Mouse (Mus musculus): ENCODE results near the gene Tcaim. TPM values are rescaled to one million over a fixed set of nuclear protein-coding genes. Genes with fewer than 3 reads are reported as not detected.
"Not testable (repeated sequence)": the region's sequence is repeated elsewhere in the genome, so short reads cannot be mapped to it uniquely, and the experiment has no call there.

Gene Tcaim
- polyA plus RNA-seq, 1 experiment from 2014 or later = 6.5 TPM

DNA sequence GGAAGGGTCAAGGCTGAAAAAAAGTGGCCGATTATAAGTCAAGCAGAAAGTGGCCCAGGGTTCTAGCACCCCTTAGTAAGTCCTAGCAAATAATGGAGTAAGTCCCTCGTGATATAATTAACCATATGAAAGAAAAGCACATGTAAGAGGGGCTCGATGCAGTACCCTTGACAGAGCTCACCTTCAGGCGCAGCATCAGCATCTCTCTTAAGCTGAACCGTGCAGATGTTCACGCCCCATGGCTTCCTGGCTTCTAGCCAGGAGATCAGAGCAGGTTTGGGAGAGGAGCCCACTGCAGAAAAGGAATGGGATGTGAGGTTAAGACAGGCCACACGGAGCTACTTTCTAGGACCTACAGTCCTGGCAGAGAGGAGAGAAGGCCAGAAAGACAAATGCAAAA lies 49.2 kb downstream of the Tcaim start:
- WGBS = 93% methylated on average over 7 of the region's 7 CpGs
- Histone ChIP-seq H3K36me3 (peaks cover 95% of the 10 kb centered on the region), H3K27me3 (no peaks in the 10 kb centered on the region), H3K9ac (replicated peaks) (no peak overlapping the region), H3K4me2 (no peak overlapping the region), H3K4me3 (replicated peaks) (no peak overlapping the region), H3K27ac (no peak overlapping the region), H3K4me1 (replicated peaks) (no peaks in the 10 kb centered on the region), H3K9me3 (peaks cover 8% of the 10 kb centered on the region; the same call in 1 of the 2 replicates)
- no peak for ATAC-seq (ENCODE audit: insufficient number of reproducible peaks, insufficient read depth, low FRiP score, low TSS enrichment, low read depth)

DNA sequence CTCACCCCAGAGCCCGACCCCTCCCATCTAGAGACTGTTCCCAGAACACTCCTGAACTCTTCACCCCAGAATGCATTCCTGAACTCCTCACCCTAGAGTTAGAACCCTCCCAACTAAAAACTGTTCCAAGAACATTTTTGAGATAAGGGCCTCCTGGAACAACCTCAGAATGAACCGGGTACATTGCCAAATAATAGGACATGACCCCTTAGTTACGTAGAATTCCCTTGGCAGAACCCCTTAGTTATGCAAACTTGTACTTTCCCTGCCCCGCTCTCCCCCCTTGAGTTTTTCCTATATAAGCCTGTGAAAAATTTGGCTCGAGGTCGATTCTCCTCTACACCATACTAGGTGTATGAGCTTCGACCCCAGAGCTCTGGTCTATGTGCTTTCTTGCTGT lies 49.8 kb downstream of the Tcaim start:
- WGBS = 96% methylated on average over 3 of the region's 7 CpGs

DNA sequence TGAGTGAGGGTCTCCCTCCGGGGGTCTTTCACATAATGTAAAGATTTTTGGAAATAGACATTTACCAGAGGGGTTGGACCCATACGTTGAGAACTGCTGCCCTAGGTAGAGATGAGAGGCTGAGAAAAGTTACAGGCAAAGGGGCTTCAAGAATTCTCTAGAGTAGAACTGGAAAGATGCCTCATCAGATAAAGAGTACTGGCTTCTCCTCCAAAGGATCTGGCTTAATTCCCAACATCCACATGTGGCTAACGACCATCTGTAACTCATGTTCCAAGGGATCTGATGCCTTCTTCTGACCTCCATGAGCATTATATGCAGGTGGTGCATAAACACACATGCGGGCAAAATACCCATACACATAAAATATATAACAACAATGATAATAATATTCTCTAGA lies 50.3 kb downstream of the Tcaim start:
- Histone ChIP-seq H3K4me3 (replicated peaks) (no peak overlapping the region), H3K9ac (replicated peaks) (no peak overlapping the region), H3K36me3 (peaks cover 95% of the 10 kb centered on the region), H3K9me3 (peaks cover 16% of the 10 kb centered on the region), H3K27ac (no peak overlapping the region), H3K4me2 (no peak overlapping the region), H3K4me1 (replicated peaks) (no peaks in the 10 kb centered on the region), H3K27me3 (no peaks in the 10 kb centered on the region)
- over 99% methylated on average over 4 of the region's 4 CpGs for WGBS
- no peak for ATAC-seq (ENCODE audit: insufficient number of reproducible peaks, insufficient read depth, low FRiP score, low TSS enrichment, low read depth)

More for the DNA sequence above, 49.8 kb downstream of the Tcaim start:
- not testable (repeated sequence) for H3K4me1 ChIP-seq (replicated peaks); H3K4me3 ChIP-seq (replicated peaks); ATAC-seq (ENCODE audit: insufficient number of reproducible peaks, insufficient read depth, low FRiP score, low TSS enrichment, low read depth); H3K9ac ChIP-seq (replicated peaks); H3K4me2 ChIP-seq; H3K27me3 ChIP-seq; H3K27ac ChIP-seq
- Histone ChIP-seq H3K9me3 (peaks cover 12% of the 10 kb centered on the region; the same call in 1 of the 2 replicates), H3K36me3 (peaks cover 95% of the 10 kb centered on the region)

DNA sequence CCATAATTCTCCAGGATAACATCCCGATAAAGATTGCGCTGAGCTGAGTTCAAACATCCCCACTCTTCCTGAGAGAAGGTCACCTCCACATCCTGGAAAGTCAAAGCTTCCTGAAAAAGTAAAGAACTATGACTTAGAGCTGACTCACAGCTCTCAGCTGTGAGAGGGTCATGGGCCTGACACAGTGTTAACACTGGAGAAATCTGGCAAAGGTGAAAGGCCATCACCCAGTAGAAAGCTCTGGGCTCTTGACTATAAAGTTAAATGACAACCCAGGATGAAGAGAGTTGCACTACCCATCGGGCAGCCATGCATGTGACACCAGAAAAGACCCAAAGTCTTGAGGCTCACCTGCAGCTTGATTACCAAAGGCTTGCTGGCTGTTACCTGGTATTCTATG lies 51.4 kb downstream of the Tcaim start:
- Histone ChIP-seq H3K27me3 (no peaks in the 10 kb centered on the region), H3K9me3 (peaks cover 25% of the 10 kb centered on the region), H3K4me2 (no peak overlapping the region), H3K4me3 (replicated peaks) (no peak overlapping the region), H3K4me1 (replicated peaks) (no peaks in the 10 kb centered on the region), H3K9ac (replicated peaks) (no peak overlapping the region), H3K27ac (no peak overlapping the region), H3K36me3 (peaks cover 95% of the 10 kb centered on the region)
- no peak for ATAC-seq (ENCODE audit: insufficient number of reproducible peaks, insufficient read depth, low FRiP score, low TSS enrichment, low read depth)
- WGBS = 98% methylated on average over 3 of the region's 3 CpGs

DNA sequence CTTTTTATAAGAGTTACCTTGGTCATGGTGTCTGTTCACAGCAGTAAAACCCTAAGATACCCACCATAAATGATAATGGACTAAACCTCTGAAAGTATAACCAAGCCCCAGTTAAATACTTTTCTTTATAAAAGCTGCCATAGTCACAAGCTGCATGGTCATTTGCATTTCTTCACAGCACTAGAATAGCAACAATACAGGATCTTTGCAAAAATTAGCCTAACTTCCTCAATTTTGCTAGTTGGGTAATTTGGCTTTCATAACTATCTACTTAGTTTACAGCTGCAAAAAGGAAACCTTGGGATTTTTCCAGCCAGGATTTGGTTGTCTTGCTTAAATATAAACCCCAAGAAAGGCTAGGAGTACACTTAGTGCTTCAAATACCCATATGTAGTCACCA lies 55.4 kb downstream of the Tcaim start:
- Histone ChIP-seq H3K4me3 (replicated peaks) (no peak overlapping the region), H3K36me3 (peaks cover 69% of the 10 kb centered on the region), H3K9me3 (peaks cover 28% of the 10 kb centered on the region), H3K27ac (no peak overlapping the region), H3K9ac (replicated peaks) (no peak overlapping the region), H3K27me3 (no peaks in the 10 kb centered on the region), H3K4me2 (no peak overlapping the region), H3K4me1 (replicated peaks) (peaks cover 7% of the 10 kb centered on the region; the same call in 1 of the 2 replicates)
- no peak for ATAC-seq (ENCODE audit: insufficient number of reproducible peaks, insufficient read depth, low FRiP score, low TSS enrichment, low read depth)

DNA sequence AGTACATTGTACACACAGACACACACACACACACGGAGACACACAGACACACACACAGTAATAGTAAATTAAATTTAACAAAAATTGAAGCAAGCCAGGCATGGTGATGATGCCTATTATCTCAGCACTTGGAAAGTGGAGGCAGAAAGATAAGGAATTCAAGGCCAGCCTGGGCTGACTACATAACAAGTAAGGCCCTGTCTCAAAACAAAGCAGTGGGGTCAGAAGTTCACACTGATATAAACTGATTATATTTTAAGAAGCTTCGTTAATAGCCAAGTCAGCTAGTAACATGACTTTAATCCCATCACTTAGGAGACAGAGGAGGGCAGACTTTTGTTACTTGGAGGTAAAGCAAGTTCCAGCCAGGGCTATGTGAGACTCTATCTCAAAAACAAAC lies 58.4 kb downstream of the Tcaim start:
- 97% methylated on average over 2 of the region's 2 CpGs for WGBS
- Histone ChIP-seq H3K9me3 (peaks cover 40% of the 10 kb centered on the region), H3K4me3 (replicated peaks) (no peak overlapping the region), H3K9ac (replicated peaks) (no peak overlapping the region), H3K4me1 (replicated peaks) (peaks cover 7% of the 10 kb centered on the region; the same call in 1 of the 2 replicates), H3K4me2 (peak overlapping the region; percentile 68; the same call in 1 of the 2 replicates), H3K36me3 (peaks cover 41% of the 10 kb centered on the region), H3K27me3 (no peaks in the 10 kb centered on the region), H3K27ac (no peak overlapping the region)
- ATAC-seq (ENCODE audit: insufficient number of reproducible peaks, insufficient read depth, low FRiP score, low TSS enrichment, low read depth) = no peak

DNA sequence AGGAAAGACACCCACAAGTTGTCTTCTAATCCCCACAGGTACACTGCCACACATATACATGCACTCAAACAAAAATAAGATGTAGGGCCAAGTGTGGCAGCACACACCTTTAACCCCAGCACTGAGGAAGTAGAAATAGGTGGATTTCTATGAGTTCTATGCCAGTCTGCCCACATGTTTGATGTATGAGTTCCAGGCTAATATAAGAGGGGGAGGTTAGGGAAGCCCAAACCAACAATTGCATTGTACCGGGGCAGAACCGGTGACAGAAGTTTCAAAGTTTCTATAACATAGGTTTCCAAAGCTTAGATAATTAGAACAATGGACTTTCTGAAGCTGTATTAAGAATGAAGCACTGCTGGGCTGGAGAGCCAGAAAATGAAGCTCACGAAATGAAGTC lies 59.5 kb downstream of the Tcaim start:
- H3K27ac ChIP-seq = no peak overlapping the region
- peak overlapping the region; percentile 78 for H3K4me3 ChIP-seq (replicated peaks)
- peaks cover 30% of the 10 kb centered on the region for H3K36me3 ChIP-seq
- H3K9me3 ChIP-seq = peaks cover 31% of the 10 kb centered on the region
- peak overlapping the region; percentile 93 for H3K9ac ChIP-seq (replicated peaks)
- H3K4me1 ChIP-seq (replicated peaks) = peaks cover 7% of the 10 kb centered on the region; the same call in 1 of the 2 replicates
- no peak for ATAC-seq (ENCODE audit: insufficient number of reproducible peaks, insufficient read depth, low FRiP score, low TSS enrichment, low read depth)
- WGBS = 63% methylated on average over 3 of the region's 3 CpGs
- peak overlapping the region; percentile 68 for H3K4me2 ChIP-seq
- H3K27me3 ChIP-seq = no peaks in the 10 kb centered on the region

DNA sequence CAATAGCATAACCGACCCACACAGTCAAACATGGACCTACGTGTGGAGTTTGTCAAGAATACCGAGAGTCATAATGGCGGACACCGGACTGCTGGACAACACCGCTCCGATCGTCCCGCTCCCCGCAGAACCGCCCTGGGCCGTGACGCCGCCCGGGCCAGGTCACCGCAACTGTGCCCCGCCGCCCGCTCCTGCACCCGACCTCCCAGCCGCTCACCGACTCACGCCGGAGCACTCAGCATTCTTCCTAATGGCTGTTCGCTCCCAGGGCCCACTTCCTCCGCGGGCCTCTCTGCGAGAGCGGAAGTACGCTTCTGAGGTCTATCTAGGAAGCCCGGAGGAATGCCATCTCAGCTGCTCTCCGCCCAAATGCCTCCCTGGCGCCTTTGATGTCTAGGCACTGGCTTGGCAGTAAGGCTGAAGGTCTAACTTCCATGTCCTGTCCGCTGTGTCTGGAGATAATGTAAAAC lies 60.4 kb downstream of the Tcaim start, which contains the start of gene Zfp445:
TSS of gene Zfp445 (minus strand) at position 310 of the 470 bp plus-strand sequence.
- H3K27me3 ChIP-seq = no peaks in the 10 kb centered on the region
- peaks cover 21% of the 10 kb centered on the region for H3K36me3 ChIP-seq
- under 1% methylated on average over 34 of the region's 34 CpGs for WGBS
- peak within 1 kb of the TSS; percentile 68 for H3K4me2 ChIP-seq
- H3K4me1 ChIP-seq (replicated peaks) = peaks cover 7% of the 10 kb centered on the region; the same call in 1 of the 2 replicates
- H3K27ac ChIP-seq = peak within 1 kb of the TSS; percentile 75
- ATAC-seq (ENCODE audit: insufficient number of reproducible peaks, insufficient read depth, low FRiP score, low TSS enrichment, low read depth) = peak; percentile 88
- peaks cover 26% of the 10 kb centered on the region for H3K9me3 ChIP-seq
- peak within 1 kb of the TSS; percentile 78 for H3K4me3 ChIP-seq (replicated peaks)
- peak within 1 kb of the TSS; percentile 93 for H3K9ac ChIP-seq (replicated peaks)

DNA sequence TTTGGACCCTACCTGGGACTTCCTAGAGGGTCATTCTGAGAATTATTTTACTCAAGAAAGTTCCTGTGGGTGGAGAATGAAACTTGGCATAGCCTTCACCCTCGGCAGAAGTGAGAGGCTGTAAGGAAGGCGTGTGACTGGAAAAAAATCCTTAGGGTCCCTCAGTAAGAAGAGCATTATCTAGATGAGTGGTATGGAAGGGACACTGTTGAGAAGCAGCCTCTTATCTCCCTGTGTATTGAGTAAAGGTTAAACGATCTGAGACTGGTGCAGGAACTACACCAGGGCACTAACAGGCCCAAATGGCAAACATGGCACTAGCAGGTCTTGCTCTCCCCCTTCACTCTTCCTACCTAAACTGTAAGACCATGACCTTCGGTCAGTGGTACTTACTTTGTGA lies 60.9 kb downstream of the Tcaim start:
- no peak for ATAC-seq (ENCODE audit: insufficient number of reproducible peaks, insufficient read depth, low FRiP score, low TSS enrichment, low read depth)
- Histone ChIP-seq H3K9me3 (peaks cover 22% of the 10 kb centered on the region), H3K4me3 (replicated peaks) (peak overlapping the region; percentile 78), H3K36me3 (peaks cover 17% of the 10 kb centered on the region), H3K27me3 (no peaks in the 10 kb centered on the region), H3K9ac (replicated peaks) (0 out of 2 replicates have a peak overlapping the region, but pooled peaks have one; percentile 93), H3K27ac (no peak overlapping the region), H3K4me1 (replicated peaks) (peaks cover 7% of the 10 kb centered on the region; the same call in 1 of the 2 replicates), H3K4me2 (peak overlapping the region; percentile 47)
- 93% methylated on average over 4 of the region's 4 CpGs for WGBS

DNA sequence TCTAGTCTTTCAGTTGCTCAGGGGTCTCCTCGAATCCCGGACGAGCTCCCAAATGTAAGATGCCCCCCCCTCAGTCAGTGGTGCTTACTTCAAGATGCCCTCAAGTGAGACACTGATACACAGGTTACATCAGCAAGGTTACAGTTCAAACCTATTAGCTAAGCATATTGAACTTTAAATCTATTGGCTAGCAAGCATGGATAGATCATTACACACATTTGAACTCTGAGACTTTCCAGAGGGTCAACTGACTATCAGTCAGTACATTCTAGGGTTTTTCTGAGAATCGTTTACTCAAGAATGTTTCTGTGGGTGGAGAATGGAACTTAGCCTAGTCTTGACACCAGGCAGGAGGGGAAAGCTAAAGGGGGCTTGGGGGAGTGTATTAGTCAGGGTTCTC lies 67.3 kb downstream of the Tcaim start:
- Histone ChIP-seq H3K9me3 (peaks cover 4% of the 10 kb centered on the region; the same call in 1 of the 2 replicates), H3K4me1 (replicated peaks) (no peaks in the 10 kb centered on the region), H3K36me3 (no peaks in the 10 kb centered on the region), H3K4me3 (replicated peaks) (no peak overlapping the region), H3K9ac (replicated peaks) (no peak overlapping the region), H3K27me3 (no peaks in the 10 kb centered on the region), H3K27ac (no peak overlapping the region), H3K4me2 (no peak overlapping the region)
- ATAC-seq (ENCODE audit: insufficient number of reproducible peaks, insufficient read depth, low FRiP score, low TSS enrichment, low read depth) = no peak
- WGBS = 82% methylated on average over 4 of the region's 4 CpGs

DNA sequence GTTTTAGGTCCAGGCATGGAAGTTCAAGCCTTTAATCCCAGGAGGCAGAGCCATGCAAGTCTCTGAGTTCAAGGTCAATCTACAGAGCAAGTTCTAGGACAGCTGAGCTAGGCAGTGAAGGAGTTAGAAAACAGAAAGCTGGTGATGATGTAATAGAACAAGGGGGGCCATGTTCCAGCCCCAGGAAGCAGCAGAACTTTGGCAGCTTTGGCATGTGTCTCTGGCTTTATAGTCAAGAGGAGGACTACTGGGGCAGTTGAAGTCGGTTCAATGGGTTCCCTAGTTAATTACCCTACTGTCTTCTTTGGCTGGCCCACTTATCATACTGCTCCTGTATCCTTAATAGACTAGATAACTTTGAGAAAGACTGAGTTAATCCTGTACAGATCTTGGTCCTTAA lies 69.3 kb downstream of the Tcaim start:
- WGBS = 63% methylated on average over 1 of the region's 1 CpGs
- no peaks in the 10 kb centered on the region for H3K27me3 ChIP-seq
- no peaks in the 10 kb centered on the region for H3K36me3 ChIP-seq
- no peak overlapping the region for H3K9ac ChIP-seq (replicated peaks)
- no peaks in the 10 kb centered on the region for H3K4me1 ChIP-seq (replicated peaks)
- no peak overlapping the region for H3K4me2 ChIP-seq
- H3K27ac ChIP-seq = no peak overlapping the region
- no peak for ATAC-seq (ENCODE audit: insufficient number of reproducible peaks, insufficient read depth, low FRiP score, low TSS enrichment, low read depth)
- peaks cover 4% of the 10 kb centered on the region; the same call in 1 of the 2 replicates for H3K9me3 ChIP-seq
- H3K4me3 ChIP-seq (replicated peaks) = no peak overlapping the region

DNA sequence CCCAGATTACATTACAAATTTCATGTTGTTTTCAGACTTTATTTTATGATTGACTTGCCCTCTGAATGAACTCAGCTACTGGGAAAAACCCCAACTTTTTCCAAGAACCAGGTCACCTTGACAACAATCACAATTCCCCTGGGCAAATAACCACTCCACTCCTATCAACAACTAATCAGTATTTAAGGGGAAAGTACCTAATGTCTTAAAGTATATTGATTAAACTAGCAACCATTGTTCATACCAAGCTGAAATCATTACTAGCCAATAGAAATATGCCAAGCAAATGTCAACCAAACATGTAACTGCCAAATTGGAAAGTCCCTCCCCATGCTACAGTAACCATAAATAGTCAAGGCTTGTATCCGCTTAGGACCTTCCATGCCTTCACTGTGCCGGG lies 69.8 kb downstream of the Tcaim start:
- no peak for ATAC-seq (ENCODE audit: insufficient number of reproducible peaks, insufficient read depth, low FRiP score, low TSS enrichment, low read depth)
- no peak overlapping the region for H3K27ac ChIP-seq

More for the DNA sequence above, 69.8 kb downstream of the Tcaim start:
- no peak overlapping the region for H3K4me3 ChIP-seq (replicated peaks)
- peaks cover 4% of the 10 kb centered on the region; the same call in 1 of the 2 replicates for H3K9me3 ChIP-seq
- WGBS = 89% methylated on average over 2 of the region's 2 CpGs
- no peaks in the 10 kb centered on the region for H3K4me1 ChIP-seq (replicated peaks)
- no peak overlapping the region for H3K9ac ChIP-seq (replicated peaks)
- no peaks in the 10 kb centered on the region for H3K36me3 ChIP-seq
- no peaks in the 10 kb centered on the region for H3K27me3 ChIP-seq
- H3K4me2 ChIP-seq = no peak overlapping the region

Measured in limb, embryonic 12.5 days (tissue).